Mouse (Mus musculus) retina, embryonic 14.5 days (tissue): ENCODE measurements around the gene Gm21987.

ENCODE experiments used
- DNase-seq: peaks from one replicate; pipeline ENCODE4 v3.0.0-alpha.2; 2015; ENCODE audit warnings: low spot score

Gene Gm21987

GRCm38 (mm10) chr16:38349881-38350280 lies 3.0 kb downstream of the Gm21987 start:
- no peak for DNase-seq

GRCm38 (mm10) chr16:38350361-38350855 lies 3.6 kb downstream of the Gm21987 start:
- DNase-seq: no peak

GRCm38 (mm10) chr16:38350939-38351338 lies 4.1 kb downstream of the Gm21987 start:
- DNase-seq: no peak

- DNase-seq: no peak
Measured at GRCm38 (mm10) chr16:38352031-38352430, 5.2 kb downstream of the Gm21987 start.

GRCm38 (mm10) chr16:38352851-38353250 lies 6.0 kb downstream of the Gm21987 start:
- no peak for DNase-seq

- no peak for DNase-seq
Measured at GRCm38 (mm10) chr16:38353642-38354041, 6.8 kb downstream of the Gm21987 start.

GRCm38 (mm10) chr16:38354185-38354913 lies 7.5 kb downstream of the Gm21987 start:
- no peak for DNase-seq

- no peak for DNase-seq
Measured at GRCm38 (mm10) chr16:38358256-38358812, 11.5 kb downstream of the Gm21987 start.

GRCm38 (mm10) chr16:38359241-38359640 lies 12.4 kb downstream of the Gm21987 start:
- DNase-seq: no peak

- no peak for DNase-seq
Measured at GRCm38 (mm10) chr16:38359857-38360256, 13.0 kb downstream of the Gm21987 start.

- DNase-seq: peak; percentile 29
Measured at GRCm38 (mm10) chr16:38360317-38360716, 13.5 kb downstream of the Gm21987 start.

GRCm38 (mm10) chr16:38361933-38362332 lies 15.1 kb downstream of the Gm21987 start, which contains the start of gene Popdc2:
TSS of gene Popdc2 (plus strand) at chr16:38362209.
- no peak for DNase-seq

GRCm38 (mm10) chr16:38362493-38363255 lies 15.8 kb downstream of the Gm21987 start:
- no peak for DNase-seq

GRCm38 (mm10) chr16:38363256-38363595 lies 16.4 kb downstream of the Gm21987 start:
- DNase-seq: no peak

GRCm38 (mm10) chr16:38363657-38364056 lies 16.8 kb downstream of the Gm21987 start:
- no peak for DNase-seq

- DNase-seq: no peak
Measured at GRCm38 (mm10) chr16:38365390-38365789, 18.6 kb downstream of the Gm21987 start.

GRCm38 (mm10) chr16:38366231-38366630 lies 19.4 kb downstream of the Gm21987 start:
- DNase-seq: no peak

- peak; percentile 41 for DNase-seq
Measured at GRCm38 (mm10) chr16:38368336-38368735, 21.5 kb downstream of the Gm21987 start.

GRCm38 (mm10) chr16:38369000-38369399 lies 22.2 kb downstream of the Gm21987 start:
- DNase-seq: no peak

- DNase-seq: no peak
Measured at GRCm38 (mm10) chr16:38369431-38369830, 22.6 kb downstream of the Gm21987 start.

GRCm38 (mm10) chr16:38369992-38370484 lies 23.2 kb downstream of the Gm21987 start:
- DNase-seq: no peak

- DNase-seq: no peak
Measured at GRCm38 (mm10) chr16:38370633-38371374, 24.0 kb downstream of the Gm21987 start.
